Mouse (Mus musculus) heart, postnatal 10 days (tissue): Measurements from ENCODE around the gene Zfp57. TPM values are rescaled to one million over a fixed set of nuclear protein-coding genes. Genes with fewer than 3 reads are reported as not detected.
A peak's percentile ranks its signal among the peaks of the same experiment; 100 is the strongest.
"Not testable (repeated sequence)": the region's sequence is repeated elsewhere in the genome, so short reads cannot be mapped to it uniquely, and the experiment has no call there.

ENCODE experiments used
- DNase-seq, 2 experiments: peaks; one replicate each; pipeline ENCODE4 v3.0.0; 2021
- intact Hi-C: fragments of 180-260 bp; cut with DNase I; formaldehyde crosslinking; loops from one replicate; pipeline ENCODE4 v1.15.1; 2025
- total RNA-seq, 2 experiments: library from RNA; stranded (reverse); gene quantifications; 2 replicates each; pipeline ENCODE4 v1.2.3; 2021

The Zfp57 gene
- total RNA-seq, result 1 to 10 TPM; 5.6 to 6.9 TPM

DNA sequence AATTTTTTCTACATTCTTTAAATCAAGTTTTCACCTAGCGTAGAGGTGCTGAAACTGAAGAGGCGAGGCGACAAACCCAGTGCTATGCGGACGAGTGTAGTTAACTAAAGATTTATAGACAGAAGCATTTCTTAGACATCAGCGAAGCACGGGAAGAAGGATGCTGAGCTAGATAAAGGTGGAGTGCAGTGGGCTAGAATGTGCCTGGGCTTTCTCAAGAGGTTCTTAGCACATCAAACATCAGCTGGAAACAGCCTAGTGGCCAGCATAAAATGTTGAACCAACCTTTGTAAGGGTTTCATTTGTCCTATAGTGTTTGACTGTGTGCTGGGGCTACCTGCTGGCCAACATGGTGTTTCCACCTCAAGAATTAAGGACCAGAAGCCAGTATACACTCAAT lies at the start of gene Zfp57:
Zfp57 (plus strand) TSS at position 301 of the 400 bp plus-strand sequence.
- DNase-seq, result no peak
- intact Hi-C loops, result no loop called here

DNA sequence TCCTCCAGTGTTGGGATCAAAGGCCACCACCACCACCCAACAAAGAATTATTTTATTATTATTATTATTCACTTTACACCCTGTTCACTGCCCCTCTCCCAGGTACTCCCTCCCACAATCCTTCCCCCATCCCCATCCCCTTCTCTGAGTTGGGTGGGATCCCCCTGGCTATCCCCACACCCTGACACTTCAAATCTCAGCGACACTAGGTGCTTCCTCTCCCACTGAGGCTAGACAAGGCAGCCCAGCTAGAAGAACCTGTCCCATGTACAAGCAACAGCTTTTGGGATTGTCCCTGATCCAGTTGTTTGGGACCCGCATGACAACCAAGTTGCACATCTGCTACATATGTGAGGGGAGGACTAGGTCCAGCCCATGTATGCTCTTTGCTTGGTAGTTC lies 48.3 kb upstream of the Zfp57 start:
- no peak for DNase-seq
- intact Hi-C loops, result no loop called here

DNA sequence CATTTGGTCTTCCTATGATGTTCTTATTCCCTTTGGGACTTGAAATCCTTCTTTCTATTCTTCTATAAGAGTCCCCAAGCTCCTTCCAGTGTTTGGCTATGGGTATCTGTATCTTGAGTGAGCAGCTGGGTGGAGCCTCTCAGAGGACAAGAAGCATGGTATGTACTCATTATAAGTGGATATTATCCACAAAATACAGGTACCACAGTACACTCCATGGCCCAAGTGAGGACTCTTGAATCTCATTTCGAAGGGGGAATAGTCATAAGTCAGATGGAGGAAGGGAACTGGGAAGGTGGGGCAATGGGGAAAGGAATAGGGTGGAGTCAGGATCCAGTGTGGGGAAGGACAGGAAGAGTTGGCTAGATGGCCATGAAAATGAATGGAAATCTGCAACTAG lies 47.9 kb upstream of the Zfp57 start:
- intact Hi-C loops, result no loop called here
- DNase-seq, result no peak

DNA sequence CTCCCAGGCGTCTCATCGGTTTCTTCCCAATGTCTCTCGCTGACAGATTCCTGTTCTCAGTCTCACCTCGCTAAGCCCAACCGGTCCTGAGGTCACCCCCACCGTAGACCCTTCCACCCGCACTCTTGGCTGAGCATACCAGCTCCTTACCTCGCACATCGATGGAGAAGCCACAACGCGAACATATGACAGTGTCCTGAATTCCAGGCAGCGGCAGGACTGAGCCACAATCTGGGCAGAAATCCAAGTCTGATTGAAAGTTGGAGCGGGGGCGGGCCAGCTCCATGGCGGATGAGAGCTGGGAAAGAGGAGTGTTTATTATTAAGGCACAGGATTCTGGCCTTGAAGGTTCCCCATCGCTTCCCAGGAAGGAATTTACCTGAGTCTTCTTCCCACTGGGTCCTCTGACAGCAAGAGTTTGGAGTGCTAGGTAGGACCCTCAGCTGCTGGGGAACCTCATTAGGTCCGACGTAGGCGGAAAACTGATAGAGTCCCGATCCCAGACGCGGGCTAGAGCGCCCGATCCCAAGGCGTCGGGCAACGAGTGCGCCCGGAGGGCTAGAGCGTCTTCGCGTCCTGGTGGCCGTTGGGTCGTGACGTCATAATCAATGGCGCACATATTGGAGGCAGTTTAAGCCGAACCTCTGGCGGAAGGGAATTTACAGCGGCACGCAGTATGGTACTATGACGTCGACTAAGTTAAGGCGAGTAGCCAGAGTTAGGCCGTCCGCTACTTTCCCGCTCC lies 42.8 kb upstream of the Zfp57 start, which contains the start of the genes Znrd1 and Znrd1as:
Znrd1 (minus strand) TSS at position 561 of the 745 bp plus-strand sequence.
Znrd1as (plus strand) TSS at position 594 of the 745 bp plus-strand sequence.
- intact Hi-C loops, result loop anchor here (5.0 kb wide), 3 partner anchors 41 to 121 kb away; partner anchors contain the start of genes Gabbr1 and Trim26

DNA sequence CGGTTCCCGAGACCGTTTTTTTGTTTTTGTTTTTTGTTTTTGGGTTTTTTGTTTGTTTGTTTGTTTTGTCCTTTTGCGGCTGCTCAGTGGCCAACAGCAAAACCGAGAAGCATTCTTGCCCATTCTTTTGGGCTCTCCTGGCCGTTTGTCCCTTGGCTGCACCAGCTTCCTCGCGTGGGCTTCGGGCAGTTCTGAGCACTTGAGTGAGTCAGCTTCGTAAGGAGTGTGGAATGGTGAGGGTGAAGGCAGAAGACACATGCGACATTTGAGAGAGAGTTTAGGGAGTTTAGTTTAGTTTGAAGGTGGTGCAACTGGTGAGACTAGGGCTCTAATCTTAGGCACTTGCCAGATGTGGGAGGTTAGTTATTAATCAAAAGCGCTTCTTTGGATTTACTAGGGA lies 42.1 kb upstream of the Zfp57 start:
- no peak for DNase-seq

More for the DNA sequence above, 42.8 kb upstream of the Zfp57 start, which contains the start of the genes Znrd1 and Znrd1as:
- DNase-seq, result peak; percentile 96

DNA sequence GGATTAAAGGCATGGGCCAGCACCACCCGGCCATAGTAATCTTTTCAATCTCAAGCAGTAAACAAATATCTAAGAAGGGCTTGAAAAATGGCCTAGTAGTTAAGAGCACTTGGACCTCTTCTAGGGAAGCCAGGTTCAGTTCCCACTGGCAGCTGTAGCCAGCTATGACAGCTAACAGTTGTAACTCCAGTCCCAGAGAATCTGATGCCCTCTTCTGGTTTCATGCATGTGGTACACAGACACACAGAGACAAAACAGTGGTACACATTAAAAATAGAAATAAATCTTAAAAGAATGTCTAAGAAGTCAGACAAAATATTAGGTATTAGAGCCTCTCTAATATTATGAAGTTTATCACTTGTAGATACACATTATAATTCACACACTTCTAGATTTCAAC lies 39.8 kb upstream of the Zfp57 start:
- DNase-seq, result no peak
- intact Hi-C loops, result no loop called here

More for the DNA sequence above, 42.1 kb upstream of the Zfp57 start:
- intact Hi-C loops, result loop anchor here (5.0 kb wide), 3 partner anchors 42 to 122 kb away; partner anchors contain the start of genes Gabbr1 and Trim26

DNA sequence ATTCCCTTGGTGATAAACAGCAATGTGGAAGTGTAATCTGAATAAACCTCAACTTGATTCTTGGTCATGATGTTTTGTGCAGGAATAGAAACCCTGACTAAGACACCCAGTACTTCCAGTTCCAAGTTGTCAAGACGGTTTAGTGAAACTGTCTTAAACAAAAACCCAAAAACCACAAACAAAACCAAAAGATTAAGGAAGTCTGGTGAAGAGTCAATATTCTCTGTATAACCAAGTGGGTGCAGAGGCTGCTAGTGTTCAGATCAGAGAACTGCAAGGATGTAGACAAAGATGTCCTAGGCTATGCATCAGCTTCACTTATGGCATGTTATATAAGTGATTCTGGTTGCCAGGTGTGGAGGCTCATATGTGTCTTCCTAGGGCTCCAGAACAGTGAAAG lies 34.1 kb upstream of the Zfp57 start:
- intact Hi-C loops, result no loop called here
- DNase-seq, result no peak

DNA sequence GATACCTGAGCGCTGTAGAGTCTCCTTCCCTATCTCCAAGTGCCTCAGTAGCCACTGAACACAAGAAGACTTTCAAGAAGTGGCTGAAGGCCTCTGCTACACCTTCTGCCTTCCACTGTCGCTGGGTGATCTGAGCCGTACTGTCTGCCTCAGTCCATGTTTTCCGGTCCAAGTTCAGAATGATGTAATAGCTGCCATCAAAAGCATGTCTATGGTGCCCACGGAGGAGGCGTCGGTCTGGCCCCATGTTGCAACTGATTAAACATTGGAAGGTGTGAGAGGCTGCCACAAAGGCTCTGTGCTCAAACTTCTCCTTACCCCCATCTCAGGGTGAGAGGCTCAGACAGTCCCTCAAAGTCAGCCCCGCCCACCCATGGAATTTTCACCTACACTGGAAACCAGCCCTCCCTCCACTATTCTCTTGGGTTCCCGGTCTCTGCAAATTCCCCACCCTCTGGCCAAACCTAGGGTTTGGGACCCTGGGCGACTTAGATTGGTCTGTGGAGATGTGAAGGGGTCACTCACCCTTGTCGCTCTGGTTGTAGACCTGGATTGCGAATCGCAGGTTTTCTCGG lies 30.6 kb upstream of the Zfp57 start:
- intact Hi-C loops, result no loop called here
- DNase-seq, result no peak

DNA sequence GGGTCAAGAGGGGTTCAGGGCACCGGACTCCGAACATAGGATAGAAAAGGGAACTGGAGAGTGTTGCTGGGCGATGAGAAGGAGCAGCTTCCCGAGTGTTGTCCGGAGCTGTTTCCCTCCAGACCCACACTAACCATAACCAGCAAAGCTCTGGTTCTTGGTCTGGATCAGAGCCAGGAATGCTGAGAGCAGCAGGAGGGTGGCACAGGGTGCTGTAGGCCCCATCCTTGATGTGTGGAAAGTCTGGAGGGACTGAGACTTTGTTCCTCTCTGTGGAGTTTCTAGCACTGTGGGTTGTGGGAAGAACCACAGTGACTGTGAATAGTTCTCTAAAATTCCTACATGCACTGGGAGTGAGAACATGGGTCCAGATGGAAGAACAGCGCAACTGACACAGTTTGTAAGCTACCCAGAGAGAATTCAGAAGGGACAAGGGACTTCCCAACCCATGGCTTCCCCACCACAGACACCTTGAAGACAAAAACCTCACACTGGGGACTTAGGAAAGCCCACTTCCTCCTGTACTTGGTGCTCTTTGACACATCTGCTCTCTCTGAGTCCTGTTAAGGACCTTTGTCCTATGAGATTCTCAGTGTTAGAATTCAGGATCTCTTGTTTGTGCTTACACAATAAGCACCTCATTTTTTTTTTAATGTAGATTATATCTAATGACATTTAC lies 29.7 kb upstream of the Zfp57 start:
- intact Hi-C loops, result no loop called here
- no peak for DNase-seq

DNA sequence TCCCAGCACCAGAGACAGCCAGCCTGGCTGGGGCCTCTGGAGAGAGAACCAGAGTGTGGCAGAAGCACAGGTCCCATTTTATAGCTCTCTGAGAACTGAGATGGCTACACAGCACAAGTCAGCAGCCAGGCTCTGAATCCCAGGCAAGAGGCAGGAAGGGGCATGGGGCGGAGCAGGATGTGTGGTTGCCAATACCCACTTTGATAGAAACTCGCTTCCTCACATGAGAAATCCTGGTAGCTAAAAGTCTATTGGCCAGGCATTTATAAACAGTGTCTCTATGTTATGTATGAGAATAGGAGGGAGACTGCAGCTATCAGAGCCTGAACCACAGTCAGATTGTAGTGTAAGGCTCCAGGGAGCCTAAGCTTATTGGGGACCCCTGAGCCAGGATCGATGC lies 28.2 kb upstream of the Zfp57 start:
- intact Hi-C loops, result no loop called here
- no peak for DNase-seq

DNA sequence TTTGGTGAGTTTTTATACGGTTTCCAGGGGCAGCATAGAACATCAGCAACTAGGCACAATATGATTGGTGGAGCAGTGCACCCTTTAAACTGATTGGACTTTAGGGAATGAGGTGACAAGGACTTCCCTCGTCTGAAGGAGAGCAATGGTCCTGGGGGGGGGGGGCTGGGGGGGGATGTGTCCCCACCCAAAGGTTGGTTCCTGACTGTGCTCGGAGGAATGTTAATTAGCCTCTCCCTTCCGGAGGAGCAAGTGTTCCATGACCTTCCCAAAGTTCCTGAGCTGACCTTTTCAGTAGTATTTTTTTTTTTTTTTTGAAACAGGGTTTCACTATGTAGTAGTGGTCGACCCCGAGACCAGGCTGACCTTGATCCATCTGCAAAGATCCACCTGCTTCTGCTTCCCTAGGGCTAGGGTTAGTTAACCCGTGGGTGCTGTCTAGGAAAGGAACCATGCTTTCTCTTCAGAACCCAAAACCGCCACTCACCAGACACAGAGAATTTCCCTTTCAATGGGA lies 27.6 kb upstream of the Zfp57 start:
- intact Hi-C loops, result no loop called here

DNA sequence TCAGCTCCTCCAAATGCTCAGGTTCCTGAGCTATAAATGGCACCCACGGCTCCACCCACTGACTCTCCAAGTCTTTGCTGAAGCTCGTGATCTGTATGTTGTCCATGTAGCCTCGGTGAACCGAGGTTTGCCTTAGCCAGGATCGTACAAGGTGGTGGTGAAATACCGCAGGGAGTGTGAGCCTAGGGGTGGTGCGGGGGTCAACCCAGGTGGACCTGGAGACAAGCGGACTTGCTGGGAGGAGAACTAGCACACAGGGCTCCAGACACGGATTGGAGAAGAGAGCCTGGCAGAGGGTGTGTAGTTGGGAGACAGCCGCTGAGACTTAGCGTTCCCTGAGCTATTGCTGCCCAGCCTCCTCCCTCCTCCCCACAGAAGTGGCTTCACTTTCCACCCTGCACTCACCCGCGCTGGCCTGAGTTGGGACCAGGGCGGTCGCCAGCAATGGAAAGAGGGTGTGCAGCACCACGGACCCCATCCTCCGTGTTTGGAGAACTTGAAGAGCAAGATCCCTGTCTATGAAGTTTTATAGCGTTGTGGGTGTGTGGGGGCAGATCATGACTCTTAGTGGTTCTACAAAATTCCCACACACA lies 19.6 kb upstream of the Zfp57 start, which contains the start of gene 2410137M14Rik:
2410137M14Rik (minus strand) TSS at position 17 of the 593 bp plus-strand sequence.
- intact Hi-C loops, result no loop called here
- peak; percentile 13 to 16 for DNase-seq

More for the DNA sequence above, 27.6 kb upstream of the Zfp57 start:
- no peak for DNase-seq

DNA sequence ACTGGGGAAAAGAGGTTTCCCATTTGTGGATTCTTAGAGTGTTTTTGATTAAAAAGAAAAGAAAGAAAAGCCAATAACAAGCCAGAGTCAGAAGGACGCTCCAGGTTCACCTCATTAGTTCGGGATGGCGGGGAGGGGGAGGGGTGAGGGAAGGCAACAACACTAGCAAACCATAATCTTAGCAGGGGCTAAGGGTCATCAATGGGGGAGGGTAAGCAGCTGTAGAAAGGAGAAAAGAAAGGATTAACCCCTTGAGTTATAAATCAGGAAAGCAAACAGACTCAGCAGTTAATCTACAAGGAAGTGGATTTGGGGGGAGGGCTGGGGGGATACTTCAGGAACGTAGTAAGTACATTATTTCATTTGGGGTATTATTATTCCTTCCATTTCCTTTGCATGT lies 19.1 kb upstream of the Zfp57 start:
- no peak for DNase-seq
- intact Hi-C loops, result no loop called here

DNA sequence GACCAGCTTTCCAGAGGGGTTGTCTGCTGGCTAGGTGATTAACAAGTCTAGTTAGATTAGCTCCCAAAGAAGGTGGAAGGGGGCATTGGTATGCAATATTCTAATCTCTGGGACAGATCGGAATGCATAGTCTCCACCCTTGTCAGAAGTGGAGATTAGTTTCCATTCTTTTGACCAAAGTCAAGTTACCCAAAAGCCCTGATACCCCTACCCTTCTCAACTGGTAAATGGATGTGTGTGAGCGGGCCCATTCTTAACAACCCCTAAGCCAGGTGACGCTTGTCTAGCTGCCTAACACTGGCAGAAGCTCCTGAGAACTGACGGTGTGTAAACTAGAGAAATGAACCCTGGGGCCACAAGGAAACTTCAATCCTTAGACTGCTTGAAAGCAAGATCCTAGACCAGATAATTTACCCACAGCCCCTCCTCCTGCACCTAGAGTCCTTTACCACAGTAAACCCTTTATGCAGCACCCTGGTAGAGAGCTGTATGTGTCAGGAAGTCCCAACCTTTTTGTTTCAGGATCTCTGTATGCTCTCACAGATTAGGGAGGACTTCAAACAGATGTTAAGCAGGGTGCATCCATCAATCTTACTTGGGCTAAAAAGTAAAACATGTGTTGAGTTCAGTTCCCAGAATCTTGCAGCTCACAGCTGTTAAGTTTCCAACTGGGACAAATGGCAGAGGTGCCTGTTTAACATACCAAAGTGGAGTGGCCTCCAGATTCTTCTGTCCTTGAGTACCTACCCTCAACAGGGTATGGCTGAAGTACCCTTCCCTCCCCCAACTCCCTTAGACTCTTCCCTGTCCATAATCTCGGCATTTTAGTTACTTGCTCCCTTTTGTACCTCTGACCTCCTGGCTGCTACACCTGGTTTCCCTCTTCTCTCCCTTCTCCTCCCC lies 18.5 kb upstream of the Zfp57 start:
- intact Hi-C loops, result no loop called here
- DNase-seq, result no peak

DNA sequence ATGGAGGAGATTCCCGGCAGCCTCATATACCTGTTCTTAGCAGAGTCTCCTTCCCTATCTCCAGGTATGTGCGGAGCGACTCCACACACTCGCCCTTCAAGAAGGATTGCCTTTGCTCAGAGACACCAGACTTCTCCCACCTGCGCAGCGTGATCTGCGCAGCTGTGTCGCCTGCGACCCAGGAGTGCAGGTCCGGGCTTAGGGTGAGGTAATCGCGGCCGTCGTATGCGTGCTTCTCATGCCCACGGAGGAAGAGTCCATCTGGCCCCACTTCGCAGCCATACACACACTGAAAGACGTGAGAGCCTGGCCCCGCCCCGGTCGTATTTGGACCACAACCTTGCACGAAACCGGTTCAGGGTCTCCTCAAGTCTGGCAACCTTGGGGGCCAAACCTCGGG lies 12.5 kb upstream of the Zfp57 start:
- intact Hi-C loops, result no loop called here
- DNase-seq, result no peak

DNA sequence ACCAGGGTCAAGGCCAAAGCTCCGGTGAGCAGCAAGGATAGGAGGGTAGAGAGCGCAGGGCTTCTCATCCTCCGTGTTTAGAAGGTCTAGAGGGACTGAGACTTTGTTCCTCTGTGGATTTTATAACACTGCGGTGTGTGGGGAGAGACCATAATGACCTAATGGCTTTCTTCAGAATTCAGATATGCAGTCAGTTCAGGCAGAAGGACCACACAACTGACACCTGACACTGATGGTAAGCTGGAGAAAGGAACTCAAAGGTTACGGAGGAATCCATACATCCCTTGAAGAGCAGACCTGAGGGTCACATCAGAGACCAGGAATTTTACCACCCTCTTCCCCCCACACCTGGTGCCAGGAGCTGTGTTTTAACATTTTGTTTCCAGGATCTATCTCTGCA lies 11.5 kb upstream of the Zfp57 start, which contains the start of gene H2-M5:
H2-M5 (minus strand) TSS at position 101 of the 400 bp plus-strand sequence.
- intact Hi-C loops, result no loop called here
- DNase-seq, result no peak

DNA sequence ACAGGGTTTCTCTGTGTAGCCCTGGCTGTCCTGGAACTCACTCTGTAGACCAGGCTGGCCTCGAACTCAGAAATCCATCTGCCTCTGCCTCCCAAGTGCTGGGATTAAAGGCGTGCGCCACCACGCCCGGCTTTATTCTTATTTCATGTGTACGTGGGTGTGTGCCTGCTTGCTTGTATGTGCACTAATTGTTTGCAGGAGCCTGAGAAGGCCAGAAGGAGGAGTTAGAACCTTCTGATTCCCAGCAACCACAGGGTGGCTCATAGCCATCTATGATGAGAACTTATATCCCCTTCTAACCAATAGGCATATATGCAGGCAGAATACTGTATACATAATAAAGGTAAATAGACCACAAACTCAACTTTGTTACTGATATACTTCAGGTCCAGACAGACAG lies 10.3 kb upstream of the Zfp57 start:
- intact Hi-C loops, DNase-seq: not testable (repeated sequence)

DNA sequence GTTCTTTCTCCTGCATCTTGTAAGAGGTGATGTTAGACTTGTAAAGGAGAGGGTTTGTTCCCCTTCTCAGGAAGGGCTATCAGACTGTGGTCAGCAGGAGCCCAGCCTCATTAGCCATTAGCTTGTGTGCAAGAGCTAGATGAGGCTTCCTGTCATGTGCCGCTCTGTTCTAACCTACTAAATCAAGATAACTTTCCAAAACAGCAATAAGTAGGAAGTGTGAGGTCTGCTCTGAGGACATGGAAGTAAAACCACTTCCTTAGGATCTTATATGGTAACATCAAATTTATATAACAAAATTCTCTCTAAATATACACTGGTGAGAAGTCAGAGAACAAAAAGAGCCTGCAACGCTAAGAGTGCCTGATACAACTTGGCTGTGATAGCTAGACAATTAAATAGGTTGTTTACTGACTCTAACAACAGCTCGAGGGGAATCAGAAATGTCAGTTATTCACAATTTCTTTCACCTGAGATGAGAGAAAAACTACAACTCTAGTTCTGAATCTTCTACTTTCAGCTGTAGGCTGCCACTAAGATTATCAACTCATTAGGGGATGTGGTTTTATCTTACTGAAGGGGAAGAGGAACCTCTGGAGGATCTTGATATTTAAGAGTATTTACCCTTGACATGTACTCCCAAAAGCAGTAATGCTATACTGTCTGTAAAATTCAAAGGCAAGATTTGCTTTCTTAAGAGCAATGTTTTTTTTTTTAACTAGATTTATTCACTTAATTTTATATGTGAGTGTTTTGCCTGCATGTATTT lies 8.4 kb upstream of the Zfp57 start:
- DNase-seq, result no peak
- intact Hi-C loops, result no loop called here

DNA sequence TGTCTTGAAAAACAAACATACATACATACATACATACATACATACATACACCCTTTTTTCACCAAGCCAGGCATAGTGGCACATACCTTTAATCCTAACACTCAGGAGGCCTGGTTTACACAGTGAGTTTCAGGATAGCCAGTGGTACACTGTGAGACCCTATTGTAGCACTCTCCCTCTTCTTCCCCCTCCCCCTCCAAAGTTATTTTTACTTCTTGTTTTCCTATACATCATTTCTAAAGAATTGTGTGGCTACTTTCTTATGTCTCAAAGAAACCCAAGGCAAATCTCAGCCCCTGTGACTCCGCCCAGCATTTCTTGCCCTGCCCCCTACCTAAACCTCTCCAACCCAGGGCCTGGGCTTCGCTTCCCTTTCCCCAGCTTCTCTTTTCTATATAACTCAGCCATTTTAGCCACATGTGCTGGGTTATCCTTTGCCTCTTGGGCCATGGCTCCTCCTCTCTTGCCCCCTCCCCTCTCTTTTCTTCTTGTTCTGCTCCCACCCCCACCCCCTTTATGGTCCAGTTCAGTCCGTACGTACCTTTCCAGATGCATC lies 7.1 kb upstream of the Zfp57 start:
- intact Hi-C loops, result no loop called here
- DNase-seq, result no peak
